Mouse (Mus musculus): ENCODE results near the gene Gtf2h3.

GRCm38 (mm10) chr5:124529697-124530096 is 49.2 kb upstream of the Gtf2h3 start:
- TF ChIP-seq CTCF (IDR thresholded peaks at IDR 0.05; ENCODE audit: low read depth) = no peak
- no peak for TF ChIP-seq EP300 (optimal IDR thresholded peaks at IDR 0.05)
